Mouse (Mus musculus): ENCODE results near the gene Zc3h7a. TPM values are rescaled to one million over a fixed set of nuclear protein-coding genes. Genes with fewer than 3 reads are reported as not detected.
"Not testable (repeated sequence)": the region's sequence is repeated elsewhere in the genome, so short reads cannot be mapped to it uniquely, and the experiment has no call there.

Zc3h7a gene
- polyA plus RNA-seq, 1 experiment from 2014 or later: 70.6 TPM

GRCm38 (mm10) chr16:11175100-11175488 is 1.1 kb downstream of the Zc3h7a start:
- peak overlapping the region; percentile 82 to 90 for H3K27ac ChIP-seq (replicated peaks in 1 of 2; ENCODE audit: control insufficient read depth in 1 of 2, insufficient read depth in 1 of 2, low read depth in 2 of 2, low read length in 2 of 2)
- no peaks in the 10 kb centered on the region for H3K27me3 ChIP-seq (ENCODE audit: control insufficient read depth, insufficient read depth, low read length)
- H3K9ac ChIP-seq (ENCODE audit: low read length): peak overlapping the region; percentile 93
- 7% methylated on average over 9 of the region's 9 CpGs for WGBS
- H3K4me1 ChIP-seq (ENCODE audit: control insufficient read depth in 2 of 2, insufficient read depth in 2 of 2, low read length in 2 of 2): peaks cover 0 to 16% of the 10 kb centered on the region in 2 experiments; a peak in 3 of 4 replicates
- H3K4me3 ChIP-seq (ENCODE audit: control insufficient read depth in 1 of 2, insufficient read depth in 1 of 2, low read depth in 1 of 2, low read length in 2 of 2): peak overlapping the region; percentile 86 to 93
- no peak for ATAC-seq (ENCODE audit: insufficient number of reproducible peaks, insufficient read depth, low FRiP score, low read depth)
- H3K36me3 ChIP-seq (ENCODE audit: control insufficient read depth, insufficient read depth, low read length): no peaks in the 10 kb centered on the region
- H3K9me3 ChIP-seq (ENCODE audit: control insufficient read depth, low read length): peaks cover 3% of the 10 kb centered on the region; the same call in 1 of the 2 replicates
- H3K4me2 ChIP-seq (ENCODE audit: low read length): peak overlapping the region; percentile 68

GRCm38 (mm10) chr16:11174671-11175081 is 1.5 kb downstream of the Zc3h7a start:
- H3K9me3 ChIP-seq (ENCODE audit: control insufficient read depth, low read length): peaks cover 3% of the 10 kb centered on the region; the same call in 1 of the 2 replicates
- ATAC-seq (ENCODE audit: insufficient number of reproducible peaks, insufficient read depth, low FRiP score, low read depth): no peak
- peak overlapping the region; percentile 86 to 93 for H3K4me3 ChIP-seq (ENCODE audit: control insufficient read depth in 1 of 2, insufficient read depth in 1 of 2, low read depth in 1 of 2, low read length in 2 of 2)
- no peaks in the 10 kb centered on the region for H3K36me3 ChIP-seq (ENCODE audit: control insufficient read depth, insufficient read depth, low read length)
- peak overlapping the region in 1 of 2 experiments; percentile 90; a peak in 2 of 4 replicates for H3K27ac ChIP-seq (replicated peaks in 1 of 2; ENCODE audit: control insufficient read depth in 1 of 2, insufficient read depth in 1 of 2, low read depth in 2 of 2, low read length in 2 of 2)
- peak overlapping the region; percentile 68 for H3K4me2 ChIP-seq (ENCODE audit: low read length)
- peak overlapping the region; percentile 93; the same call in 1 of the 2 replicates for H3K9ac ChIP-seq (ENCODE audit: low read length)
- peaks cover 0 to 16% of the 10 kb centered on the region in 2 experiments; a peak in 3 of 4 replicates for H3K4me1 ChIP-seq (ENCODE audit: control insufficient read depth in 2 of 2, insufficient read depth in 2 of 2, low read length in 2 of 2)
- 13% methylated on average over 10 of the region's 10 CpGs for WGBS
- no peaks in the 10 kb centered on the region for H3K27me3 ChIP-seq (ENCODE audit: control insufficient read depth, insufficient read depth, low read length)

GRCm38 (mm10) chr16:11171679-11172078 is 4.5 kb downstream of the Zc3h7a start:
- Histone ChIP-seq H3K4me3 (ENCODE audit: control insufficient read depth in 1 of 2, insufficient read depth in 1 of 2, low read depth in 1 of 2, low read length in 2 of 2) (no peak overlapping the region), H3K9ac (ENCODE audit: low read length) (no peak overlapping the region), H3K4me1 (ENCODE audit: control insufficient read depth in 2 of 2, insufficient read depth in 2 of 2, low read length in 2 of 2) (peaks cover 0 to 14% of the 10 kb centered on the region in 2 experiments; a peak in 3 of 4 replicates), H3K27me3 (ENCODE audit: control insufficient read depth, insufficient read depth, low read length) (no peaks in the 10 kb centered on the region), H3K9me3 (ENCODE audit: control insufficient read depth, low read length) (no peaks in the 10 kb centered on the region), H3K4me2 (ENCODE audit: low read length) (no peak overlapping the region), H3K36me3 (ENCODE audit: control insufficient read depth, insufficient read depth, low read length) (no peaks in the 10 kb centered on the region), H3K27ac (replicated peaks in 1 of 2; ENCODE audit: control insufficient read depth in 1 of 2, insufficient read depth in 1 of 2, low read depth in 2 of 2, low read length in 2 of 2) (no peak overlapping the region)
- 87% methylated on average over 6 of the region's 6 CpGs for WGBS
- ATAC-seq (ENCODE audit: insufficient number of reproducible peaks, insufficient read depth, low FRiP score, low read depth): no peak

GRCm38 (mm10) chr16:11166431-11166830 is 9.8 kb downstream of the Zc3h7a start:
- Histone ChIP-seq H3K4me3 (ENCODE audit: control insufficient read depth in 1 of 2, insufficient read depth in 1 of 2, low read depth in 1 of 2, low read length in 2 of 2) (no peak overlapping the region), H3K9me3 (ENCODE audit: control insufficient read depth, low read length) (no peaks in the 10 kb centered on the region), H3K4me1 (ENCODE audit: control insufficient read depth in 2 of 2, insufficient read depth in 2 of 2, low read length in 2 of 2) (0 out of 4 replicates have a peak, but pooled peaks cover 0 to 3% of the 10 kb centered on the region in 2 experiments), H3K9ac (ENCODE audit: low read length) (no peak overlapping the region), H3K27ac (replicated peaks in 1 of 2; ENCODE audit: control insufficient read depth in 1 of 2, insufficient read depth in 1 of 2, low read depth in 2 of 2, low read length in 2 of 2) (no peak overlapping the region), H3K27me3 (ENCODE audit: control insufficient read depth, insufficient read depth, low read length) (no peaks in the 10 kb centered on the region), H3K36me3 (ENCODE audit: control insufficient read depth, insufficient read depth, low read length) (peaks cover 29% of the 10 kb centered on the region), H3K4me2 (ENCODE audit: low read length) (no peak overlapping the region)
- ATAC-seq (ENCODE audit: insufficient number of reproducible peaks, insufficient read depth, low FRiP score, low read depth): no peak
- WGBS: 69% methylated on average over 2 of the region's 2 CpGs

GRCm38 (mm10) chr16:11164695-11165255 is 11.4 kb downstream of the Zc3h7a start:
- Histone ChIP-seq H3K4me1 (ENCODE audit: control insufficient read depth in 2 of 2, insufficient read depth in 2 of 2, low read length in 2 of 2) (0 out of 4 replicates have a peak, but pooled peaks cover 0 to 3% of the 10 kb centered on the region in 2 experiments), H3K27ac (replicated peaks in 1 of 2; ENCODE audit: control insufficient read depth in 1 of 2, insufficient read depth in 1 of 2, low read depth in 2 of 2, low read length in 2 of 2) (no peak overlapping the region), H3K9me3 (ENCODE audit: control insufficient read depth, low read length) (no peaks in the 10 kb centered on the region), H3K4me2 (ENCODE audit: low read length) (no peak overlapping the region), H3K36me3 (ENCODE audit: control insufficient read depth, insufficient read depth, low read length) (peaks cover 41% of the 10 kb centered on the region), H3K27me3 (ENCODE audit: control insufficient read depth, insufficient read depth, low read length) (no peaks in the 10 kb centered on the region), H3K4me3 (ENCODE audit: control insufficient read depth in 1 of 2, insufficient read depth in 1 of 2, low read depth in 1 of 2, low read length in 2 of 2) (no peak overlapping the region), H3K9ac (ENCODE audit: low read length) (no peak overlapping the region)
- ATAC-seq (ENCODE audit: insufficient number of reproducible peaks, insufficient read depth, low FRiP score, low read depth): no peak
- WGBS: 58% methylated on average over 3 of the region's 3 CpGs

GRCm38 (mm10) chr16:11157721-11158120 is 18.5 kb downstream of the Zc3h7a start:
- H3K36me3 ChIP-seq (ENCODE audit: control insufficient read depth, insufficient read depth, low read length): peaks cover 92% of the 10 kb centered on the region
- 57% methylated on average over 1 of the region's 3 CpGs for WGBS
- H3K4me1 ChIP-seq (ENCODE audit: control insufficient read depth in 2 of 2, insufficient read depth in 2 of 2, low read length in 2 of 2): not testable (repeated sequence)

GRCm38 (mm10) chr16:11154500-11154899 is 21.7 kb downstream of the Zc3h7a start:
- H3K4me1 ChIP-seq (ENCODE audit: control insufficient read depth in 2 of 2, insufficient read depth in 2 of 2, low read length in 2 of 2): no peaks in the 10 kb centered on the region
- no peak for ATAC-seq (ENCODE audit: insufficient number of reproducible peaks, insufficient read depth, low FRiP score, low read depth)
- no peak overlapping the region for H3K4me3 ChIP-seq (ENCODE audit: control insufficient read depth in 1 of 2, insufficient read depth in 1 of 2, low read depth in 1 of 2, low read length in 2 of 2)
- no peak overlapping the region for H3K27ac ChIP-seq (replicated peaks in 1 of 2; ENCODE audit: control insufficient read depth in 1 of 2, insufficient read depth in 1 of 2, low read depth in 2 of 2, low read length in 2 of 2)
- H3K27me3 ChIP-seq (ENCODE audit: control insufficient read depth, insufficient read depth, low read length): no peaks in the 10 kb centered on the region
- no peak overlapping the region for H3K9ac ChIP-seq (ENCODE audit: low read length)
- H3K4me2 ChIP-seq (ENCODE audit: low read length): no peak overlapping the region
- peaks cover 96% of the 10 kb centered on the region for H3K36me3 ChIP-seq (ENCODE audit: control insufficient read depth, insufficient read depth, low read length)
- 0 out of 2 replicates have a peak, but pooled peaks cover 4% of the 10 kb centered on the region for H3K9me3 ChIP-seq (ENCODE audit: control insufficient read depth, low read length)

More at GRCm38 (mm10) chr16:11157721-11158120, 18.5 kb downstream of the Zc3h7a start:
- not testable (repeated sequence) for H3K27ac ChIP-seq (replicated peaks in 1 of 2; ENCODE audit: control insufficient read depth in 1 of 2, insufficient read depth in 1 of 2, low read depth in 2 of 2, low read length in 2 of 2); H3K27me3 ChIP-seq (ENCODE audit: control insufficient read depth, insufficient read depth, low read length); H3K9ac ChIP-seq (ENCODE audit: low read length); ATAC-seq (ENCODE audit: insufficient number of reproducible peaks, insufficient read depth, low FRiP score, low read depth); H3K4me3 ChIP-seq (ENCODE audit: control insufficient read depth in 1 of 2, insufficient read depth in 1 of 2, low read depth in 1 of 2, low read length in 2 of 2); H3K4me2 ChIP-seq (ENCODE audit: low read length); H3K9me3 ChIP-seq (ENCODE audit: control insufficient read depth, low read length)

All from heart, embryonic 14.5 days (tissue).